Mouse (Mus musculus): Measurements from ENCODE around the gene Rcor3.

DNA sequence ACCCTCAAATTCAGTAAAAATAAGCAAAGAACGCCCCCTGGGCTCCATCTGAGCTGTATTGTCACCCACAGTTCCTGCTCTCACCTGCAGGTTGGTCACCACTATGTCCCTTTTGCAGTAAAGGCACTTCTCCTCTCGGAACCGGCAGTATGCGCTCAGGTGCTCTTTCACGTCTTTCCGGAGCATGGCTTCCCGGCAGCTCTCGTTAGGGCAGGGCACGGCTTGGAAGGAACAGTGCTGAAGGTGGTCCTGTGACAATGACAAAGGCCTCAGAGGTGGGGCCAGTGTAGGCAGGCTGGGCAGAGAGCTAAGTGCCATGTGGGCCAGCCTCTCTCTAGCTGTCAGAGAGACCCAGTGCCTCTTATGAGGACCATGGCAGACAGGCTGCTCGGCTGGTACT, 79.0 kb downstream of the Rcor3 start:
- TF ChIP-seq CTCF (IDR thresholded peaks at IDR 0.05; ENCODE audit: low read depth) = no peak
- no peak for TF ChIP-seq EP300 (optimal IDR thresholded peaks at IDR 0.05)

All from stomach, postnatal 0 days (tissue).